Mouse (Mus musculus) hematopoietic stem cell, adult 5-6 weeks (primary cell): ENCODE measurements around the gene Uhrf2. TPM values are rescaled to one million over a fixed set of nuclear protein-coding genes. Genes with fewer than 3 reads are reported as not detected.
"Not testable (repeated sequence)": the region's sequence is repeated elsewhere in the genome, so short reads cannot be mapped to it uniquely, and the experiment has no call there.

Experiments
- ATAC-seq, 2 experiments: fragments of 125-278 bp in 1 of 2; replicated peaks in 1 of 2; 2 replicates each; pipeline ENCODE4 v1.8.0; 2016 to 2017; ENCODE audit warnings: inconsistent platforms in 2 of 2, mild to moderate bottlenecking in 2 of 2, moderate number of reproducible peaks in 2 of 2, low read depth in 1 of 2, moderate TSS enrichment in 1 of 2; ENCODE audit not compliant: low FRiP score in 2 of 2, poor library complexity in 2 of 2, severe bottlenecking in 2 of 2, insufficient read depth in 1 of 2, low TSS enrichment in 1 of 2
- total RNA-seq: library from RNA; stranded (forward); fragments of 172-1452, 232-1000 nt; gene quantifications from 2 replicates; pipeline ENCODE4 v1.2.3, GENCODE M21; 2017

The Uhrf2 gene
- 118 and 156 TPM in 2 replicates for total RNA-seq

DNA sequence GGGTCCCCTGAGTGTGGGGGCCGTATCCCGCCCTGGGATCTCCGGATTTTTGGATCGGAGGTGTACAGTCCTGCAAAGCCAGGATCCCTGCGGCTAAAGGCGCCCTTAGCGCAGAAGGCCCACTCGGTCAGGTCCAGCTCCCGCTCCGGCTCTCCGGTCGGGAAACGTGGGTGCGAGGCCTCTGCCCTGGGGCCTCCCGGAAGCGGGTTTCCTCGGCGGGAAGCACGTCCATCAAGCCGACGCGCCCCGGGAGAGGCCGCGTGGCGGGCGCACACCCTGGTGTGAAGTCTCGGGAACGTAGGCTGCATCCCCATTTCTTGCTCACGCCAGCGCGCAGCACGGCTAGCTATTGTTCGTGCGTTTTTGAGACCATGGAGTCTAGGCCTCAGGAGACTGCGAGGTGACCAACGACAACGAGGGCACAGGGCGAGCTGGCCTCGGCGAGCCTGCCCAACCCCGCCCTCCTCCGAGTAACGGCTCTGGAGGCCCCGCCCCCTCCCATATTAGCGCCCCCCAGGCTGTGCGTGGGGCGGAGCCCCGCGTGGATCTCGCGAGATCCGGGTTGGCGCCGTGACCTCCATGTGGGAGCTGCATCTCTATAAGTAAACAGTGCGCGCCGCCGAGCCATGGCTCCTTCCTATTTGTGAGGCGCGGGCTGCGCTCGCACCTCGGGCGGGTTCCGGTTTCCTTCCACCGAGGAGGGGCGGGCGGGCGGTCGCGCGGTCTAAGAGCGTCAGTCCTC, at the start of gene Uhrf2:
TSS of gene Uhrf2 (plus strand) at position 620 of the 742 bp plus-strand sequence.
- ATAC-seq: peak; percentile 94 to 95

GRCm38 (mm10) chr19:29984208-29985005, 45.9 kb upstream of the Uhrf2 start:
- ATAC-seq: no peak

DNA sequence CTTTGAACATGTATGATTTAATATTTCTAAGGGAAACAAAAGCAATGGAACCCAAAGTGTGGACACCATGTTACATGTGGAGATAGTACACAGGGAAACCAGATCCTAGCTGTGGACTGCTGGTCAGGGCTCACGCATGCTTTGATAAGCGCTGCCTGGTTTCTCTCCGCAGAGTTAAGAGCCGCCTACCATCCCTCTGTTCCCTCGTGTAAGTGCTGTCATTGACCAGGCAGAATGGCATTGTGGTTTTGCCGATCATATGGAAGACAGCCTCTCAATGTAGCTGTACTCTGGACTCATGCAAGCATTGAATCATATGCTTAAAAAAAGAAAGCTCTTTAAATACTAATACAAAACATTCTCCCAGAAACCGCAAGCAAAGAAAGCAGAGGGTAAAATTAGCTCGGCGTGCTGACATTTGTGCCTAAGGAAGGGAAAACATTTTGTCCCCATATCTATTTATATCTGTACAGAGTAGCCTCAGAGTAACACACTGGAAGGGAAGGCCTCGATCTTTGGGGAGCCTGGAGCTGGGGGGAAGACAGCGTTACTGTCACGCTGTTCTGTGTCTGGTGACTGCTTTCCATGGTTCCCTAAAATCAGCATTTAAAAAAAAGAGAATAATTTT, 43.7 kb upstream of the Uhrf2 start:
- ATAC-seq: no peak

GRCm38 (mm10) chr19:30000406-30001365, 29.6 kb upstream of the Uhrf2 start:
- ATAC-seq: peak in 1 of 2 experiments; percentile 53; a peak in 1 of 4 replicates

GRCm38 (mm10) chr19:30001550-30001949, 28.8 kb upstream of the Uhrf2 start:
- no peak for ATAC-seq

- no peak for ATAC-seq
These were observed 26.7 kb upstream of the Uhrf2 start, which contains the start of gene Trpd52l3 for GRCm38 (mm10) chr19:30003621-30004020. Gene Trpd52l3 (plus strand): TSS chr19:30003790.

- ATAC-seq: no peak
These were observed 23.9 kb upstream of the Uhrf2 start for GRCm38 (mm10) chr19:30006371-30006770.

DNA sequence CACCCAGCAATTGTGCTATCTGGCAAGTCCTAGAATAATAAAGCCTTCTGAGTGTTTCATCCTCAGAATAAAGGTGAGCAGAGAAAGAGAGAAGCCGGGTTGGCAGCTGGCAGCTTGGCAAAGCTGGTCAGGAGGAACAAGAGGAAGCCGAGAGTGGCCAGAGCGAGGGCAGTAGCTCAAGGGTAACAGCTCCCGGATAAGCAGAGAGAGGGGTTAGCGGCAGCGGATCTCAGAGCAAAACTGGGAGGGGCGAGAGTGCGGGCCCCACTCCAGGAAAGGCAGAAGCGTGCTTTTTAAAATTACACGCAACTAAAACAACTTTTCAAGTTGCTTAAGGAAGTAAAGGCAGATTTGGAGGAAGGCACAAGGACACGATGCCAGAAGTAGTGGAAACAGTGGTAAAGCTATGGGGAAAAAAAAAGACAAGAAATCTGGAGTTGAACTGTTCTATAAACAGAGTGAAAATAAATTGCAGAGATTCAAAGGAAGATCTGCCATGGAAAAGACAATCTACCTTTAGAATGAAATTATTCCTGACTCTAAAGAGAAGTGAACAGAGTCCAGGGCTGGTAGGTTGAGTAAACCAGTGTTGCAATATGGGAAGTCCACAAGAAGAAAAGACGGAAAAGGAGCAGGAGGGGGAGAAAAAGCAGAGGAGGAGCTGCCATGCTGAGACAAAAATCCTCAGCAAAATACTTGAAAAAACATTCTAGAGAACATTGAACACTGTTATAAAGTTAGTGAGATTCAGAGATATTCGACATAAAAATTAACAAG, 19.6 kb upstream of the Uhrf2 start:
- no peak for ATAC-seq

DNA sequence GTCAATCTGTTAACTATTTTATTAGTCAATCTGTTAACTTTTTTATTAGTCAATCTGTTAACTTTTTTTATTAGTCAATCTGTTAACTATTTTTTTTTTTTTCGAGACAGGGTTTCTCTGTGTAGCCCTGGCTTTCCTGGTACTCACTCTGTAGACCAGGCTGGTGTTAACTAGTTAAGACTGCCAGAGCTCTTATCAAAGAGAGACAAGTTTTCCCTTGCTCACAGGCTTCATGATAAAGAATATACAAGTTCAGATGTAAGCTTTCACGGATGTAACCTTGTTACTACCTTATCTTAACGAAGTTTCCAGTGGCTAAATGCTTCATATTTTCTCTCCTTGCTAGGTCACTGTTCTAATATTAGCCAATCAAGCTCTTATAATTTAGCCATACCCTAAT, 16.0 kb upstream of the Uhrf2 start:
- ATAC-seq: no peak

- ATAC-seq: no peak
These were observed 14.2 kb upstream of the Uhrf2 start for GRCm38 (mm10) chr19:30016156-30016555.

GRCm38 (mm10) chr19:30023419-30023818, 6.9 kb upstream of the Uhrf2 start:
- not testable (repeated sequence) for ATAC-seq

- no peak for ATAC-seq
These were observed 1.2 kb upstream of the Uhrf2 start for GRCm38 (mm10) chr19:30029002-30029710.

DNA sequence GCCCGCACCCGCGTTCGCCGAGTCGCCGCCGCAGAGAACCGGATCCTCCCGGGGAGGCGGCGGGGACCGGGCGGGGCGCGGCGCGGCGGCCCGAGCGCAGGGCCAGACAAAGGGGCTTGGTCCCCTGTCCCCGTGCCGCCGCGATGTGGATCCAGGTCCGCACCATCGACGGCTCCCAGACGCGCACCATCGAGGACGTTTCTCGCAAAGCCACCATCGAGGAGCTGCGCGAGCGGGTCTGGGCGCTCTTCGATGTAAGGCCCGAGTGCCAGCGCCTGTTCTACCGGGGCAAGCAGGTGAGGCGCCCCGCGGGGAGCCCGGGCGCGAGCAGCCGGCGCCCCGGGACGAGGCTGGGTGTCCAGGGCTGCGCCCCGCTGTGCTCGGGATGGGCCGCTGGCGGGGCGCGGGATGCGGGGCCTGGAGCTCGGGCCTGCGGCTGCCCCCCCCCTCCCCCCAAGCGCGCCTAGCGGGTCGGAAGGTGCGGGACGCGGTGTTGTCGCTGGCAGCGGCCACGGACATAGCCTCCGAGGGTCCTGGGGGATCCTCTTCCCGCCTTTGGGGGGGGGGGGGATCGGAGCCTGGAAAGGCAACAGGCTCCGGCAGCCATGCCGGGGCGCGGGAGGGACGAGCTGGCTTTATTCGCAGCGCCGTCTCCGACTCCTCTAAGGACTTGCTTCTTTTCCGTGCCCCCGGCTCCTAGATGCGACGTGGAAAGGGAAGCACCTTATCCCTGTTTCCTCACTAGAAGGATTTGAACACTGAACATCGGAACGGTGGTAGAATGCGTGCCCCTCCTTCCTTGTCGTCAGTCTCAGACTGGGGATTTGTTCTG, 539 bp downstream of the Uhrf2 start:
- no peak for ATAC-seq

DNA sequence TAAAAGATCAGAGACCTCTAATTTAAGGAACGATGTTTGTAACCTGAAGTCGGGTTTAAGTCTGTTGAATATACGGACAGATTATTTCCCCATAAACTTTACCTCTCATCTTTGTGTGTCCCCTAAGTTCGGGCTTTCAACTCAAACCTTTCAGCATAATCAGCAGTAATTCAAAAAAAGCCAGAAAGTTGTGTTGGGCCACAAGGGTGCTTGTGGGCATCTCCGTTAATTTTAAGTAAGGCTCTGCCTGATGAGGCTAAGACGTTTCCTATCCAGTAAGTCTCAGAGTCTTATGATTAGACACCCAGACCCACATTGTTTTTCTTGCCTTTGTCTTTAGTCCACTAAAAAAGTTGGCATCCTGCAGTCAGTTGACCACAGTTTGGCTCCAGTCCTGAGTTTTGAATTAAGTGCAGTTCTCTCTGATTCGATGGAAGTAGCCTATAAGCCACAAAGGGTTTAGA, 1.2 kb downstream of the Uhrf2 start:
- ATAC-seq: no peak

- no peak for ATAC-seq
These were observed 1.9 kb downstream of the Uhrf2 start for GRCm38 (mm10) chr19:30032206-30032605.
